Mouse (Mus musculus) limb, embryonic 15.5 days (tissue): ENCODE data around the gene Med12. TPM values are rescaled to one million over a fixed set of nuclear protein-coding genes. Genes with fewer than 3 reads are reported as not detected.

Experiments used
- ATAC-seq: fragments of 200-750 bp; cut with Nextera tagmentation; 2 replicates; pipeline ENCODE4 v1.8.0; 2017; ENCODE audit warnings: low read depth, moderate TSS enrichment; ENCODE audit not compliant: insufficient number of reproducible peaks, low FRiP score, low TSS enrichment
- H3K27ac ChIP-seq: fragments of 300-500 bp; sonication (generic); 2 replicates; pipeline ENCODE4 v1.5.1; 2015; ENCODE audit warnings: moderate library complexity, mild to moderate bottlenecking, inconsistent platforms
- H3K27me3 ChIP-seq: fragments of 300-500 bp; sonication (generic); 2 replicates; pipeline ENCODE4 v1.6.1; 2015; ENCODE audit warnings: inconsistent platforms
- H3K36me3 ChIP-seq: fragments of 300-500 bp; sonication (generic); 2 replicates; pipeline ENCODE4 v1.6.1; 2015; ENCODE audit warnings: inconsistent platforms
- H3K4me1 ChIP-seq: fragments of 300-500 bp; sonication (generic); 2 replicates; pipeline ENCODE4 v1.6.1; 2015; ENCODE audit warnings: inconsistent platforms
- H3K4me2 ChIP-seq: fragments of 300-500 bp; sonication (generic); 2 replicates; pipeline ENCODE4 v1.6.1; 2015; ENCODE audit warnings: mild to moderate bottlenecking, inconsistent platforms
- H3K4me3 ChIP-seq: fragments of 300-500 bp; sonication (generic); 2 replicates; pipeline ENCODE4 v1.5.1; 2015; ENCODE audit warnings: mild to moderate bottlenecking, inconsistent platforms
- H3K9ac ChIP-seq: fragments of 300-500 bp; sonication (generic); 2 replicates; pipeline ENCODE4 v1.6.1; 2015; ENCODE audit warnings: inconsistent platforms
- H3K9me3 ChIP-seq: fragments of 300-500 bp; sonication (generic); 2 replicates; pipeline ENCODE4 v1.6.1; 2016; ENCODE audit warnings: inconsistent platforms
- WGBS: fragments of 180-500 bp; shearing (Covaris S2); methylation state at CpG from one replicate; pipeline ENCODE4 v1.1.7; 2015; 5-methylcytosine and 5-hydroxymethylcytosine counted together
- polyA plus RNA-seq: library from polyadenylated mRNA; unstranded; fragments of >200 nt; fragmentation: Nextera tagmentation; extraction: Ambion mirVana; gene quantifications from 2 replicates; pipeline ENCODE4 v1.2.1, GENCODE M21; 2015

Gene Med12
- 28.7 and 30.5 TPM in 2 replicates for polyA plus RNA-seq

GRCm38 (mm10) chrX:101273875-101274738 is at the start of gene Med12:
TSS of gene Med12 (plus strand) at chrX:101274030.
- Histone ChIP-seq H3K9ac (peak within 1 kb of the TSS; percentile 44), H3K27ac (peak within 1 kb of the TSS; percentile 82), H3K4me2 (peak within 1 kb of the TSS; percentile 40), H3K4me1 (no peaks in the 10 kb centered on the region), H3K27me3 (peaks cover 23% of the 10 kb centered on the region), H3K9me3 (no peaks in the 10 kb centered on the region), H3K36me3 (peaks cover 11% of the 10 kb centered on the region; the same call in 1 of the 2 replicates), H3K4me3 (peak within 1 kb of the TSS; percentile 52)
- peak; percentile 98 for ATAC-seq
- whole genome bisulfite sequencing: 20% methylated on average over 54 of the region's 54 CpGs

- no peak for ATAC-seq
- no peak overlapping the region for H3K27ac ChIP-seq
- WGBS: 15% methylated on average over 1 of the region's 1 CpGs
Measured at GRCm38 (mm10) chrX:101245011-101245410, 28.8 kb upstream of the Med12 start.

GRCm38 (mm10) chrX:101253952-101254729 is 19.7 kb upstream of the Med12 start, which contains the start of gene Foxo4:
TSS of gene Foxo4 (plus strand) at chrX:101254528.
- H3K36me3 ChIP-seq: no peaks in the 10 kb centered on the region
- peak within 1 kb of the TSS; percentile 81 for H3K27ac ChIP-seq
- 18% methylated on average over 46 of the region's 47 CpGs for WGBS
- peaks cover 11% of the 10 kb centered on the region for H3K4me1 ChIP-seq
- no peaks in the 10 kb centered on the region for H3K9me3 ChIP-seq
- H3K9ac ChIP-seq: peak within 1 kb of the TSS; percentile 55
- peak; percentile 90 for ATAC-seq
- no peaks in the 10 kb centered on the region for H3K27me3 ChIP-seq
- peak within 1 kb of the TSS; percentile 50 for H3K4me2 ChIP-seq
- peak within 1 kb of the TSS; percentile 55 for H3K4me3 ChIP-seq

More at GRCm38 (mm10) chrX:101245011-101245410, 28.8 kb upstream of the Med12 start:
- Histone ChIP-seq H3K4me1 (no peaks in the 10 kb centered on the region), H3K4me2 (no peak overlapping the region), H3K4me3 (no peak overlapping the region), H3K27me3 (0 out of 2 replicates have a peak, but pooled peaks cover 3% of the 10 kb centered on the region), H3K36me3 (no peaks in the 10 kb centered on the region), H3K9ac (no peak overlapping the region), H3K9me3 (no peaks in the 10 kb centered on the region)

- no peaks in the 10 kb centered on the region for H3K36me3 ChIP-seq
- WGBS: 23% methylated on average over 26 of the region's 26 CpGs
- no peaks in the 10 kb centered on the region for H3K27me3 ChIP-seq
Measured at GRCm38 (mm10) chrX:101254740-101255139, 19.1 kb upstream of the Med12 start.

GRCm38 (mm10) chrX:101256603-101257002 is 17.2 kb upstream of the Med12 start:
- Histone ChIP-seq H3K27me3 (no peaks in the 10 kb centered on the region), H3K4me2 (peak overlapping the region; percentile 50), H3K4me1 (peaks cover 21% of the 10 kb centered on the region), H3K4me3 (peak overlapping the region; percentile 55), H3K9ac (no peak overlapping the region), H3K27ac (0 out of 2 replicates have a peak overlapping the region, but pooled peaks have one; percentile 1), H3K36me3 (no peaks in the 10 kb centered on the region), H3K9me3 (no peaks in the 10 kb centered on the region)
- no peak for ATAC-seq
- 76% methylated on average over 13 of the region's 13 CpGs for WGBS

More at GRCm38 (mm10) chrX:101254740-101255139, 19.1 kb upstream of the Med12 start:
- peak; percentile 37; the same call in 1 of the 2 replicates for ATAC-seq
- Histone ChIP-seq H3K9me3 (no peaks in the 10 kb centered on the region), H3K4me2 (peak overlapping the region; percentile 50), H3K4me1 (peaks cover 11% of the 10 kb centered on the region), H3K27ac (peak overlapping the region; percentile 81), H3K9ac (peak overlapping the region; percentile 55), H3K4me3 (peak overlapping the region; percentile 55)

GRCm38 (mm10) chrX:101260441-101261325 is 13.1 kb upstream of the Med12 start:
- peak overlapping the region; percentile 67 for H3K27ac ChIP-seq
- H3K36me3 ChIP-seq: no peaks in the 10 kb centered on the region
- H3K4me2 ChIP-seq: no peak overlapping the region
- H3K9me3 ChIP-seq: no peaks in the 10 kb centered on the region
- no peak overlapping the region for H3K9ac ChIP-seq
- no peak overlapping the region for H3K4me3 ChIP-seq
- 28% methylated on average over 12 of the region's 13 CpGs for WGBS
- H3K4me1 ChIP-seq: peaks cover 21% of the 10 kb centered on the region
- peak; percentile 75 for ATAC-seq
- H3K27me3 ChIP-seq: peaks cover 3% of the 10 kb centered on the region; the same call in 1 of the 2 replicates

GRCm38 (mm10) chrX:101263892-101264291 is 9.9 kb upstream of the Med12 start, which contains the start of gene Gm614:
TSS of gene Gm614 (minus strand) at chrX:101263992.
- no peak within 1 kb of the TSS for H3K9ac ChIP-seq
- WGBS: 94% methylated on average over 1 of the region's 1 CpGs
- H3K36me3 ChIP-seq: no peaks in the 10 kb centered on the region
- peaks cover 7% of the 10 kb centered on the region; the same call in 1 of the 2 replicates for H3K27me3 ChIP-seq
- H3K4me2 ChIP-seq: no peak within 1 kb of the TSS
- H3K9me3 ChIP-seq: no peaks in the 10 kb centered on the region
- no peak within 1 kb of the TSS for H3K4me3 ChIP-seq
- no peak for ATAC-seq
- H3K4me1 ChIP-seq: peaks cover 9% of the 10 kb centered on the region
- no peak within 1 kb of the TSS for H3K27ac ChIP-seq

- no peak overlapping the region for H3K9ac ChIP-seq
- H3K27ac ChIP-seq: no peak overlapping the region
- no peaks in the 10 kb centered on the region for H3K36me3 ChIP-seq
- H3K9me3 ChIP-seq: no peaks in the 10 kb centered on the region
- H3K4me3 ChIP-seq: no peak overlapping the region
- H3K4me2 ChIP-seq: no peak overlapping the region
- 89% methylated on average over 6 of the region's 6 CpGs for WGBS
- ATAC-seq: no peak
- H3K27me3 ChIP-seq: peaks cover 7% of the 10 kb centered on the region; the same call in 1 of the 2 replicates
- no peaks in the 10 kb centered on the region for H3K4me1 ChIP-seq
Measured at GRCm38 (mm10) chrX:101266631-101267030, 7.2 kb upstream of the Med12 start.

- Histone ChIP-seq H3K9me3 (no peaks in the 10 kb centered on the region), H3K4me2 (no peak within 1 kb of the TSS), H3K27me3 (peaks cover 15% of the 10 kb centered on the region), H3K9ac (no peak within 1 kb of the TSS), H3K27ac (no peak within 1 kb of the TSS), H3K4me1 (no peaks in the 10 kb centered on the region), H3K4me3 (no peak within 1 kb of the TSS), H3K36me3 (no peaks in the 10 kb centered on the region)
- no peak for ATAC-seq
- 50% methylated on average over 5 of the region's 5 CpGs for WGBS
Measured at GRCm38 (mm10) chrX:101268025-101268754, 5.6 kb upstream of the Med12 start, which contains the start of gene Il2rg. TSS of gene Il2rg (minus strand) at chrX:101268255.

GRCm38 (mm10) chrX:101268755-101269124 is 5.1 kb upstream of the Med12 start, which contains the start of gene Gm20489:
TSS of gene Gm20489 (minus strand) at chrX:101269023.
- ATAC-seq: no peak
- H3K4me1 ChIP-seq: no peaks in the 10 kb centered on the region
- no peaks in the 10 kb centered on the region for H3K36me3 ChIP-seq
- peaks cover 20% of the 10 kb centered on the region for H3K27me3 ChIP-seq
- no peak within 1 kb of the TSS for H3K4me2 ChIP-seq
- WGBS: 43% methylated on average over 3 of the region's 3 CpGs
- no peak within 1 kb of the TSS for H3K9ac ChIP-seq
- H3K27ac ChIP-seq: no peak within 1 kb of the TSS
- no peaks in the 10 kb centered on the region for H3K9me3 ChIP-seq
- no peak within 1 kb of the TSS for H3K4me3 ChIP-seq
